Mouse (Mus musculus): ENCODE measurements around the gene Jund. TPM values are rescaled to one million over a fixed set of nuclear protein-coding genes. Genes with fewer than 3 reads are reported as not detected.

Jund gene
- total RNA-seq, 2 experiments from 2014 or later = 157 to 183 TPM

- DNase-seq = peak; percentile 81
These were observed 1.8 kb downstream of the Jund start for GRCm38 (mm10) chr8:70700555-70700922.

- no peak for DNase-seq
These were observed 2.6 kb downstream of the Jund start for GRCm38 (mm10) chr8:70701048-70701981.

- no peak for DNase-seq
These were observed 3.5 kb downstream of the Jund start for GRCm38 (mm10) chr8:70701982-70702841.

GRCm38 (mm10) chr8:70702842-70703182 is 4.1 kb downstream of the Jund start:
- DNase-seq = peak; percentile 36 to 49

- no peak for DNase-seq
These were observed 4.5 kb downstream of the Jund start, which contains the start of gene Iqcn for GRCm38 (mm10) chr8:70703287-70703686. Iqcn (plus strand) TSS chr8:70703457.

GRCm38 (mm10) chr8:70708281-70708680 is 9.5 kb downstream of the Jund start:
- DNase-seq = no peak

- no peak for DNase-seq
These were observed 11.0 kb downstream of the Jund start for GRCm38 (mm10) chr8:70709794-70710193.

GRCm38 (mm10) chr8:70710296-70710695 is 11.5 kb downstream of the Jund start:
- no peak for DNase-seq

- DNase-seq = no peak
These were observed 12.3 kb downstream of the Jund start for GRCm38 (mm10) chr8:70711041-70711440.

GRCm38 (mm10) chr8:70713991-70714390 is 15.2 kb downstream of the Jund start:
- DNase-seq = no peak

GRCm38 (mm10) chr8:70715086-70715485 is 16.3 kb downstream of the Jund start:
- DNase-seq = no peak

- no peak for DNase-seq
These were observed 18.0 kb downstream of the Jund start for GRCm38 (mm10) chr8:70716521-70717400.

- DNase-seq = peak; percentile 49 to 54
These were observed 19.5 kb downstream of the Jund start, which contains the start of gene Gm3336 for GRCm38 (mm10) chr8:70718297-70718696. Gm3336 (plus strand) TSS chr8:70718543.

GRCm38 (mm10) chr8:70719796-70720270 is 21.1 kb downstream of the Jund start:
- no peak for DNase-seq

- DNase-seq = peak; percentile 78 to 83
These were observed 22.0 kb downstream of the Jund start for GRCm38 (mm10) chr8:70720739-70721138.

- DNase-seq = no peak
These were observed 22.9 kb downstream of the Jund start for GRCm38 (mm10) chr8:70721601-70722000.

- DNase-seq = no peak
These were observed 24.9 kb downstream of the Jund start, which contains the start of gene Pde4c for GRCm38 (mm10) chr8:70723486-70724210. Pde4c (plus strand) TSS chr8:70723720.

- DNase-seq = no peak
These were observed 25.5 kb downstream of the Jund start for GRCm38 (mm10) chr8:70724216-70724615.

GRCm38 (mm10) chr8:70725792-70726447 is 27.2 kb downstream of the Jund start:
- no peak for DNase-seq

- DNase-seq = no peak
These were observed 28.0 kb downstream of the Jund start for GRCm38 (mm10) chr8:70726721-70727120.

Measured in layer of hippocampus, postnatal 36 days (tissue).